Mouse (Mus musculus): Measurements from ENCODE around the gene Bcar3.

GRCm38 (mm10) chr3:122413729-122414561 is 120.0 kb downstream of the Bcar3 start:
- TF ChIP-seq CTCF (IDR thresholded peaks at IDR 0.05; ENCODE audit: low read depth, low read length) (no peak), POLR2A (IDR thresholded peaks at IDR 0.05; ENCODE audit: borderline replicate concordance, low read depth, low read length) (no peak)

Measured in bone marrow macrophage, adult 2 months (primary cell).